Mouse (Mus musculus) spleen, embryonic (tissue): Measurements from ENCODE around the gene Slc43a3.
"Not testable (repeated sequence)": the region's sequence is repeated elsewhere in the genome, so short reads cannot be mapped to it uniquely, and the experiment has no call there.

Source experiments
- CTCF ChIA-PET: fragments of 350-600 bp; sonication (Branson Sonifier 250); formaldehyde crosslinking; loops from one replicate; lab custom pipeline; 2022; lab: Charles Lee

Slc43a3 gene

DNA sequence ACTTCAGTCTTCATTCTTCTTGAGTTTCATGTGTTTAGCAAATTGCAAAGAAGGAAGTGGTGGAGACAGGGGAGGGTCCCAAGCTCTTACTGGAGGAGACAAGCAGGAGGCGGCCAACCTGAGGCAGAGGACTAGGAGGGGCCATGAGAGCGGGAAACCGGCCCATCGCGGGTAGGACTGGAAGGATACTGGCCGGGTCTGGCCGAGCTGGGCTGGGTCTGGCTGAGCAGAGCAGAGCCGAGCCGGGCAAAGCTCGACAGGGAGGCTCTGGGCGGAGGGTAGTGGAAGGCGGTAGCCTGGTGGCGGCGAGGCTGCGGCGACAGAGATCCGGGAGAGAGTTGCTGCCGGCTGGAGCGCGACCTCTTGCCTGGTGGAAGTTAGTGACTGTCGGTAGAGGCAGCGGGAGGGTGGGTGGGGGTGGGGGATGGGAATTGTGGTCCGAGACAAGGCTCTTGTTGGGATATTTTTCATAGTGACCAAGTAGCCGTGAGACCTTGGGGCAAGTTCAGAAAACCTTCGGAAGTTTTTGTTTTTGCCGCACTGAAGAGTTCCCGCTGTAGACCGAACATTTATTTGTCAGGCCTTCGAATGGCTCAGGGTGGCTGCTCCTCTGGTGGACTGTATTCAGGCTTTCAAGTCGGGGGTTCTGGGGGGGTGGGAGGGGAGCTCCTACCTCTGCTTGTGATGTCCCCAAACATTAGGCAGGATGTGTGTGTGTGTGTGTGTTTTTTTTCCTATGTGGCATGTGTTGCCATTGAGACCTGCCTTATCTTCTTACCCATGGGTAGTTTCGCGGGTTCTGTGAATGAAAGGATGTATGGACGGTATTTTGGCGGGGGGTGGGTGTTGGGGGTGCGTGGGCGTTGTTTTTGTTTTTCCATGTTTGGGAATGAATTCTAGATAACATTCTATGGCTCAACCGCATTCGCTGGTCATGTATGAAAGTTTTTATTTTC is at the start of gene Slc43a3:
Gene Slc43a3, plus strand, starts transcription at position 106 of the 956 bp plus-strand sequence.
- CTCF ChIA-PET: interaction anchor here (0.6 to 1.0 kb wide), 3 partner anchors 8 to 37 kb away, joined by 3 to 5 read pairs (median 5); no protein-coding TSS in a partner anchor

DNA sequence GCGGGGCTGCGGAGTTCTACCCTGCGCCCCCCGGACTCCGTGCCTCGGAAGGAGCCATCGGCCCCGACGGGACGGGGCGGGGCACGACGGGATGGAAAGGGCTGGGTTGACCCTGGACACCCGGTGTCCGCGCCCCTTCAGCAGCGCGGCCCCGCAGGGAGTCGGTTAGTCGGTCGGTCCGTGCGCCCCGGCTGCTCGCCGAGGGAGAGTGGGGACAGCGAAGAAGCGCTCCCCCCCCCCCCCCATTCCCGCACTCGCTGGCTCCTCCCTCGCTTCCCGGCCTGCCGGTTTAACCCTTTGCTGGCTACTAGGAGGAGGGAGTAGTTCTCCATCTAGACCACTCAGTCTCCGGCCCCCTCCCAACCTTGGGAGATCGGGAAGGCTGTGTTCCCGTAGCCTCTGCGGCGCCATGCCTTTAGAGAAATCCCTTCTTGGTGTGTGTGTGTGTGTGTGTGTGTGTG is 49.5 kb upstream of the Slc43a3 start:
- CTCF ChIA-PET: no interaction called here

GRCm38 (mm10) chr2:84887411-84888271 is 48.7 kb upstream of the Slc43a3 start:
- CTCF ChIA-PET: interaction anchor here (0.6 kb wide), 1 partner anchor 352 kb away, joined by 10 read pairs; no protein-coding TSS in a partner anchor

- CTCF ChIA-PET: interaction anchor here (0.5 to 1.2 kb wide), 8 partner anchors 20 to 193 kb away, joined by 4 to 12 read pairs (median 5); no protein-coding TSS in a partner anchor
These were observed 47.6 kb upstream of the Slc43a3 start for GRCm38 (mm10) chr2:84888657-84889315.

- CTCF ChIA-PET: interaction anchor here (0.5 to 1.2 kb wide), 8 partner anchors 20 to 194 kb away, joined by 4 to 12 read pairs (median 5); partner anchors contain the start of gene Ube2l6
These were observed 46.9 kb upstream of the Slc43a3 start for GRCm38 (mm10) chr2:84889316-84890044.

- CTCF ChIA-PET: interaction anchor here (0.7 kb wide), 2 partner anchors 35 to 92 kb away, joined by 4 to 11 read pairs; partner anchors contain the start of gene Ube2l6
These were observed 46.4 kb upstream of the Slc43a3 start for GRCm38 (mm10) chr2:84890045-84890340.

DNA sequence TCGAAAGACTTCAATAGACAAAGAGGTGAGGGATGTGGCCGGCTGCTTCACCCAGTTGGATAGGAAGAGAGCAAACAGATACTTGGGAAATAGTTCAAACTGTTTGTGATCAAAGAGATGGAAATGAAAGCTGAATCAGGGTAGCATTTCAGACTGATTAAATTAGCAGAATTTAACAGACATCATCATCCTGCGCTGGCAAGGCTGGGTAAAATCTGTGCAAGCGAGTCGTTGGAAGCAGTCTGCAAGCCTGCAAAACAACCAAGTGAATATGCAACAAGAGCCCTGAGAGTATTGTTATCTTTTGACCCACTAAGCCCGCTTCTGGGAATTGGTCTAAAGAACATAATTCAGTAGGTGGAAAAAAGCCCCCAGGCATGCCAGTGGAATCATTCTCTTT is 43.0 kb upstream of the Slc43a3 start:
- CTCF ChIA-PET: no interaction called here

- CTCF ChIA-PET: no interaction called here
These were observed 40.7 kb upstream of the Slc43a3 start for GRCm38 (mm10) chr2:84895495-84896198.

GRCm38 (mm10) chr2:84896686-84897085 is 39.7 kb upstream of the Slc43a3 start:
- CTCF ChIA-PET: not testable (repeated sequence)

- CTCF ChIA-PET: no interaction called here
These were observed 23.7 kb upstream of the Slc43a3 start for GRCm38 (mm10) chr2:84912722-84913121.

GRCm38 (mm10) chr2:84913881-84914280 is 22.5 kb upstream of the Slc43a3 start:
- CTCF ChIA-PET: no interaction called here

DNA sequence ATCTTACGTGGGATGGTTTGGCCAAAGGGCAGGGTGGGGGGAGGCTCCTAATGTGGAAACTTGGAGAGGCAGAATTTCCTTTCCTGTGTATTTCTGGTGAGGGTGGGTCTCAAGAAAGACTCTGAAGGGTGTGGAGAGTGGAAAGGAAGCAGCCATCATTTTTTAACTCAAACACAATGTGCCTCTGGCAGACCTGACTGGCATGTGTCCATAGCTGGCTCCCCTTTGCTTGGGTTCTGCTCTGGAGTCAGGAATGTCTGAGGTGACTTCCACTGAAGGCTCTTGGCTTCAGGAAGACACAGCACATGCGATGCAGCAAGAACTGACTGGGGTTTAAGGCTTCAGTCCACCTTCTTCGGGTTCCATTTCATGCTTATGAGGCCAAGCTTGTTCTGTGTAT is 21.0 kb upstream of the Slc43a3 start:
- CTCF ChIA-PET: interaction anchor here (0.7 kb wide), 1 partner anchor 32 kb away, joined by 5 read pairs; no protein-coding TSS in a partner anchor

- CTCF ChIA-PET: interaction anchor here (0.7 kb wide), 1 partner anchor 301 kb away, joined by 16 read pairs; no protein-coding TSS in a partner anchor
These were observed 19.6 kb upstream of the Slc43a3 start for GRCm38 (mm10) chr2:84916548-84917320.

- CTCF ChIA-PET: interaction anchor here (0.6 kb wide), 1 partner anchor 60 kb away, joined by 13 read pairs; no protein-coding TSS in a partner anchor
These were observed 18.2 kb upstream of the Slc43a3 start for GRCm38 (mm10) chr2:84918188-84918587.

- CTCF ChIA-PET: interaction anchor here (0.7 kb wide), 1 partner anchor 10 kb away, joined by 3 read pairs; no protein-coding TSS in a partner anchor
These were observed 16.7 kb upstream of the Slc43a3 start for GRCm38 (mm10) chr2:84919601-84920108.

DNA sequence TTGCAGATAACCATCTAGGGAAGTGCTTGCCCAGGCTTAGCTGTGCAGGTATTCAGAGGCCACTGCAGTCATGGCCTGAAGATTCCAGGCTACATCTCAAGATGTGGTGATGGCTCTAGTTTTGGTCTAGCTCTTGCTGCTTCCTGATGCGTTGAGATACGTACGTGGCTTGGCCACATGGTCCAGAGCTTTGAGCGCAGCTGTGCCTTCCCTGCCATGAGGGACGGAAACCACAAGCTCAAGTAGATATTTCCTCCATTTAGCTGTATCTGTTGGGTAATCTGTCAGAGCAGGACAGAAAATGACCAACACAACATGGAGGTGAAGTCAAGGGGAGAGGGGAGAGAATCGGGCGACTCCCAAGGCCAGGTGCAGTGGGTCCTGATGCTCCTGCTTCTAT is 6.2 kb upstream of the Slc43a3 start:
- CTCF ChIA-PET: interaction anchor here (0.6 kb wide), 1 partner anchor 10 kb away, joined by 3 read pairs; no protein-coding TSS in a partner anchor

DNA sequence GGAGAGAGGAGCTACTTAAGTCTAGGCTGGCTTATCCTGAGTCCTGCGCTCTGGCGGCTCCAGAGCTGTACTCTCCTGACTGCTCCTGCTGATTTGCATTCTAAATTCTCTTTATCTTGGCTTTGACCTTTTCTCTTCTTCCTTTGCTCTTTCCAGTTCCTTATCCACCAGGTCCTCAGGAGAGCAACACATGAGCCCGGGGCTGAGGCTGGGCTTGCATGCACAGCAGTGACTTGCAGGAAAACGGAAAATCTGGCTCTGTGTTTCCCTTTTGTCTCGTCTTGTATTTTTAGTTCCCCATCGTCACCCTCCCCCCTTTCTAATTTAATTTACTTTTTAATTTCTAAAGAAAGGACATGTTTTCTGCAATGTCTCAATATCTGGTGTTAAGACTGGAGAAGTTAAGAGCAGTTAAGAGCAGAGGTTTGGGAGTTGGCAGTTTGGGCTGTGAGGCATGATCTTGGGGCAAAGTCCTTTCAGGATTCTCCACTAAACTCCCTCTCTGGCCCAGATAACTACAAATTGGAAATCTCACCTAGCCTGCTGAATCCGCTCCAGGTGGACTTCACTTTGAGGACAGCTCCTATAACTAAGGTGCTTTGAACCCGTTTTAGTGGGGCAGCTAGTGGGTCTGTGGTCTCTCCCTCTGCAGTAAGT is 2.3 kb upstream of the Slc43a3 start:
- CTCF ChIA-PET: no interaction called here

DNA sequence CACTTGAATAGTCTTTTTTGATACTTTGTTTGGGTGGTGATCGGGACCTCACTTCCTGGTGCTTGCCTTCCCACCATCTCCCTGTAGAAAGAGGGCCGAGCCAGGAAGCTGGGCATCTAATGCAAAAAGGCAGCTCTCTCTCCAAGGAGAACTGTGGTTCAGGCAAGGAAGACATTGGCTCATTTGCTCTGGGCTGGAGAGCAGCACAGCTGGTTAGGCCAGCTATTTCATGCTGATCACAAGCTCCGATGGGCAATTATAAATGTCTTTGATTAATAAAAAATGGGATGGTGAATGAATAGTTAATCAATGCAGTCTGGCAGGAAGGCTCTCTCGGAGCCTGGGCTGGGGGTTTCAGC is 1.8 kb upstream of the Slc43a3 start:
- CTCF ChIA-PET: no interaction called here
